Mouse (Mus musculus): ENCODE results near the gene Rpl13a.

DNA sequence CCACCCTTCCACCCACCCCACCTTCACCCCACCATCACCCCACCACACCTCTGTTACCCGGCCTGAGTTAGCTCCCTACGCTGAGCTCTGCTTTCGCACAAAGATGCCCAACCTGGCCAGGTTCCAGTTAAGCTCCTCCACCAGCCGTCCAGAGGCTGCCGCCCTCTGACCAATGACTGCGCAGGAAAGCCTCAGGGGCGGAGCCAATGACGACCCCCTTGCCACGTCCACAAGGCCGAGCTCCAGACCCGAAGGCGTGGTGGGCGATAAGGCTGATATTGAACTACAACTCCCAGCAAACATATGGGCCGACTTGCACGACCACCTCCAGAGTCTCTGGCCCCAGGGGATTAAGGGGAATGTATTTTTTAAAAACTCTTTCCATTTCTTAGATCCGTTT, 36.5 kb downstream of the Rpl13a start, which contains the start of gene Rcn3:
- TF ChIP-seq CTCF (IDR thresholded peaks at IDR 0.05; ENCODE audit: low read depth, low read length) (no peak), GATA1 (IDR thresholded peaks at IDR 0.05; ENCODE audit: borderline replicate concordance, low read length) (no peak), POLR2AphosphoS5 (IDR thresholded peaks at IDR 0.05; ENCODE audit: insufficient replicate concordance, low read depth, low read length) (no peak), TAL1 (conservative IDR thresholded peaks at IDR 0.05; ENCODE audit: low read depth, low read length) (no peak)
